Mouse (Mus musculus): ENCODE results near the gene Col4a3bp.
A peak's percentile ranks its signal among the peaks of the same experiment; 100 is the strongest.

Col4a3bp gene

DNA sequence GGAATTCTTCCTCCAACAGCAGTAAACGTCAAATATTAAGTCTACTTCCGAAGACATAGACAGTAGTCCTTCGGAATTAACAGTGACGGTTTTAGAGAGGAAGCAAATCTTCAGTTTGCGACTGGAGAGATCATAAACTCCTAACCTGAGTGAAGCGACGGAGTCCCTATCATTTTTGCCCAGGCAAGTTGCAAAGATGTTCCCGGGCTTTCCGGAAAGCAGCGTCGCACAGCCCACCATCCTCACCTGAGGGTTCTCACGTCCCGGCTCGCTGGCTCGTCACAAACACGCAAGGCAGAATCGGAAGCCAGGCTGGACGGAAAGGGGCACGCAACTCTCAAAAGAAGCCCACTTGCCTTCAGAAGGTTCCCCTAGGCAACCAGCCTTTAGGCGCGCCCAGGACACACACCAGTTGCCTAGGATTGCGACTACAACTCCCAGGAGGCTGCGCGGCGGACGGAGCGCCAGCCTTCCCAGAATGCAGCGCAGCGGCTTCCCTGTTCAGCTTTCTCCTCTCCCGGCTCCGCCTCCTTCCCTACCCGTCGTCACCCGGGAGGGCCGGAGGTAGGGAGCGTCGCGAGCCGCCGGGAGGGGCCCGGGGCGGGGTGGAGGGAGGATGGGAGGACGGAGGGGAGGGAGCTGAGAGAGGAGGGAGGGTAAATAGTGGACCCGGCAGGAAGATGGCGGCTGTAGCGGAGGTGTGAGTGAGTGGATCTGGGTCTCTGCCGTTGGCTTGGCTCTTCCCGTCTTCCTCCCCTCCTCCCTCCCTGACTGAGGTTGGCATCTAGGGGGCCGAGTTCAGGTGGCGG lies at the start of gene Col4a3bp, which contains the start of gene Polk:
Gene Col4a3bp (plus strand): TSS at position 538 of the 809 bp plus-strand sequence.
Gene Polk (minus strand): TSS at position 499 of the 809 bp plus-strand sequence.
- peak; percentile 98 for DNase-seq

DNA sequence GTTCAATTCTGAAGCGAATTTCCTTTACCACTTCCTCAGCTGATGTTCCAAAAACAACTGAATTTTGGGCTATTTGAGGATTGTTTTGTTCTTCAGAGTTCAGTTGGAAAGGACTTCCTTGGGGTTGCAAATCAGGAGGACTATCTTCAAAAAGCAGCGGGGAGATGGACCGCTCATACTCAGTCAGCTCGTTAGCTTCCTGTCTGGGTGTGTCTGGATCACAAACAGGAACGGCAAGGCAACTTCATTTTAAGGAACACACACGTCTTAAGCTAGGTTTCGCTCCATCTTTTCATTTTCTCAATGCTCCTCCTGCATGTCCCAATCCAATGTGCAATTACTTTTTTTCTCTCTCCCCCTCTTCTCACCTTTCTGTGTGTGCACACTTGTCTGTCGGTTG lies 45.8 kb upstream of the Col4a3bp start:
- peak in 1 of 2 experiments; percentile 9 for DNase-seq

- DNase-seq, result no peak
Measured at GRCm38 (mm10) chr13:96499891-96500290, 42.5 kb upstream of the Col4a3bp start.

GRCm38 (mm10) chr13:96505661-96506060 lies 36.8 kb upstream of the Col4a3bp start:
- DNase-seq, result no peak

GRCm38 (mm10) chr13:96506313-96506712 lies 36.1 kb upstream of the Col4a3bp start:
- no peak for DNase-seq

DNA sequence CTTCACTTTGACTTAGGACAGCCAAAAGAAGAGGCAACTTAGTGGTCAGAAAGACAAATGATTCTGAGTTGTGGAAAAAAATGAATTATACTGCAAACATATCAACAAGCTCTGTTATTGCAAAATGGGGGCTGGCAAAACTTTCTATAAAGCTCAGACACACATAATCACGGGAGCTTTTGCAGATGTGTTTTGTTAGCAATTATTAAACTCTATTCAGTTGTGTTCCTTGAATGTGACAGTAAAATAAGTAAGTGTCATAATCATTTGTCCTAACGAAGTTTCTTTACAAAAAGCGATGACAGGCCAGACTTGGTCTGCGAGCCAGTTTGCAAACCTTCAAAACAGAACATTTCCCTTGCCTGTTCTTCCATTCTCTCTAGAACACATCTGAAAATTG lies 34.9 kb upstream of the Col4a3bp start:
- DNase-seq, result no peak

- DNase-seq, result peak in 1 of 2 experiments; percentile 8
Measured at GRCm38 (mm10) chr13:96510635-96511034, 31.8 kb upstream of the Col4a3bp start.

DNA sequence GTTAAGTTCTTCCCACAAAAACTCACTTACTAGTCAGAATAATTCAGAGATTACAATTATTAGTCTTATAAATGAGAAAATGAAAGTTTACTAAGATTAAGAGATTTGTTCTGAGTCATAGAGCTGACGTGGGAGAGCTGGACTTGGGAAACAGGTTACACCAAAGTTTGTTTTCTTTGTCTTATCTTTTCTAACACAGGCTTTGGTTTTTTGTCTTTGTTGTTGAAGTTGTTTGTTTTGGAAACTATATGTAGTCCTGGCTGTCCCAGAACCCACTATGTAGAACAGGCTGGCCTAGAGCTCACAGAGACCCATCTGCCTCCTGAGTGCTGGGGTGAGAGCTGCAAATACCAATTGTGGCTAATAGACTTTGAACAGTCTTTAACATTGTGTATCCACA lies 31.2 kb upstream of the Col4a3bp start:
- no peak for DNase-seq

GRCm38 (mm10) chr13:96511893-96512292 lies 30.5 kb upstream of the Col4a3bp start:
- peak in 1 of 2 experiments; percentile 14 for DNase-seq

- no peak for DNase-seq
Measured at GRCm38 (mm10) chr13:96514154-96514942, 28.1 kb upstream of the Col4a3bp start.

DNA sequence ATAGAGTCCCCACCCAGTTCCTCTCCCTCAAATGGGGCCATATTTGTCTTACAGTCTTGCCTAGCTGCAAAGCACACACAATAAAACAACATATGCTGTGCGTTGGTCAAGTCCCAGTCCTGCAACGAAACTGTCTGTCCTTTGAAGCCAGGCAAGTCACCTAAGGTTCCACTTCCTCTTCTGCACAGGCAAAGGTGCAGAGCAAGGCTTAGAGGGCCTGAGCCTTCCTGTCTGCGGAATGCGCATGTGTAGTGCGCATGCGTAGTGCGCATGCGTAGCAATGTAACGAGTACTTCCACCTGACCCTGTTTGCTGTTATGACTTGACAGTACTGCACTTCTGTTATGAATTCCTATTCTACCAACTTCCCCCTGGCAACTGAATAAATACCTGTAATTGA lies 26.2 kb upstream of the Col4a3bp start:
- no peak for DNase-seq

DNA sequence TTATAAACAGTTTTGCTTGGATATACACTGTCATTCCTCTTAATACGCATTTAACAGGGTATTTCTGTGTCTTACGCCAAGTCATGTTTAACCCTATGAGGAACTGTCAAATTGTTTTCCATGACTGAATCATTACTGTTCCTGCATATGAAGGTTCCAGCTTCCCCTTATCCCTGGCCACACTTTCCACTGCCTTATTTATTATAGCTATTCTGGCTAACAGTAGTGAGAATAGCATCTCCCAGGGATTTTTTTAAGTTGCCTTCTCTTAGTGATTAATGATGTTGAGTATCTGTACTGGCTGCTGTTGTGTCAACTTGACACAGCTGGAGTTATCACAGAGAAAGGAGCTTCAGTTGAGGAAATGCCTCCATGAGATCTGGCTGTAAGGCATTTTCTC lies 25.1 kb upstream of the Col4a3bp start:
- DNase-seq, result no peak

- no peak for DNase-seq
Measured at GRCm38 (mm10) chr13:96521294-96521693, 21.1 kb upstream of the Col4a3bp start.

DNA sequence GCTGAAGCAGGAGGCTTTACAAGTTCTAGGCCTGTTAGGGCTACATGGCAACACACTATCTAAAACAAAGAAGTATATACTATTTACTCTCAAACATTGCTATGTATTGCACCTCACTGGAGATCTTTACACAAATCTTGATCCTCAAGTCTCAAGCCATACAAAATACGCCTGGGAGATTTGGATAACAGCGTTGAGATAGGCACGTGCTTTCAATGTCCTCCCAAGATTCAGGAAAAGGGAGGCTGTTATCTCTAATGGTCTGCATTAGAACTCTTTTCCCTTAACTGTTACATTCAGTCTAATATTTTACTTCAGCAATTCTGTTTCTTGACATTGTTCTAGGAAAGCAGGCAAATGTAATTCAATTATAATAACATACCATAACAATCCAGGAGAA lies 15.4 kb upstream of the Col4a3bp start:
- no peak for DNase-seq

DNA sequence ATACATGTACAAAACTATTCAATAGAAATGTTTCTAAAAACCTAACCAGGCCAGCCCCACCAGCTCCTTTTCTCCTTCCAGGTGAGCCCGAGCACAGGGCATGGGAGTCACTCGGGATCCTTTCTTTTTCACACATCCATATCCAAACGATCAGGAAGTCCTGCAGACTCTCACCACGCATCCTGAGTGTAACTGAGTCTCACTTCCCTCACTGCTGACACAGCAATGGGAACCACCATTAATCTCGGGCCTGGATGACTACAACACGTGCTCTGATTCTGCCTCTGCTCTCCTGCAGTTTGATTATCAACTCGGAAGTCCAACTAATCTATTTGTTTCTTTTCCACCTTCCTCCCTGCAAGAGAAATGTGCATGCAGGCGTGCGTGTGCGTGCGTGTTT lies 14.6 kb upstream of the Col4a3bp start:
- no peak for DNase-seq

- DNase-seq, result peak; percentile 38 to 58
Measured at GRCm38 (mm10) chr13:96528776-96529175, 13.6 kb upstream of the Col4a3bp start.

- DNase-seq, result no peak
Measured at GRCm38 (mm10) chr13:96529542-96529941, 12.9 kb upstream of the Col4a3bp start.

DNA sequence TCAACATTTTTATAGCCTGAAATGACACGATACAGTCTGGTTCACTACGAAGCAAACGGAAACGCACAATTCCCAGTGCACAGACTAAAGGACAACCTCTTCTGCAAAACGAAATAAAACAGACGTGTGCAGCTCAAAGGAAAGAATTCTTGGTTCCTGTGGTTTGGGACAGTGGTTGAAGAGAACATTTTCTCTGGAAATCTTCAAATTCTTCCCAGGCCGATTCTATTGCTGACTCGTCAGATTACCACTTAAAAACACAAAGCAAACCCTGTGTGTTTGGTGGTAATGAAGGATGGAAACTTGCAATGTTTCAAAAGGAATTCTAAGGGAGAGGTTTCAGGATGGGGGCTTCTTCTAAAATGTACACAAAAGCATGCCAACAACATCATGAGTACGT lies 12.4 kb upstream of the Col4a3bp start:
- no peak for DNase-seq

DNA sequence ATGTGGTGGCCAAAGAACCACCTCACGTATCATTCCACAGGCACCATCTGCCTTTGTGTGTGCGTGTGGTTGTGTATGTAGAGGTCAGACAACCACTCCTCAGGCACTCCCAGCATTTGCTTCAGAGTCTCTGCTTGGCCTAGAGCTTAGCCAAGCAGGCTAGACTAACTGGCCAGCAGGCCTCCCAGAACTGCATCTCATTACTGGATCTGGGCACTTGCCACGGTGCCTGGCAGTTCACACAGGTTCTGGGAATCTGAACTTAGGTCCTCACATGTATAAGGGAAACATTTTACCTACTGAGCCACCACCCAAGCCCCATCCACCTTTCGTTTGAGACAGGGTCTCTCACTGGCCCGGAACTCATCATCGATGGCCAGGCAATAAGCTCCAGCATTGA lies 10.2 kb upstream of the Col4a3bp start:
- peak; percentile 39 to 50 for DNase-seq

GRCm38 (mm10) chr13:96533742-96534141 lies 8.7 kb upstream of the Col4a3bp start:
- DNase-seq, result no peak

GRCm38 (mm10) chr13:96536821-96537572 lies 5.4 kb upstream of the Col4a3bp start:
- DNase-seq, result no peak

DNA sequence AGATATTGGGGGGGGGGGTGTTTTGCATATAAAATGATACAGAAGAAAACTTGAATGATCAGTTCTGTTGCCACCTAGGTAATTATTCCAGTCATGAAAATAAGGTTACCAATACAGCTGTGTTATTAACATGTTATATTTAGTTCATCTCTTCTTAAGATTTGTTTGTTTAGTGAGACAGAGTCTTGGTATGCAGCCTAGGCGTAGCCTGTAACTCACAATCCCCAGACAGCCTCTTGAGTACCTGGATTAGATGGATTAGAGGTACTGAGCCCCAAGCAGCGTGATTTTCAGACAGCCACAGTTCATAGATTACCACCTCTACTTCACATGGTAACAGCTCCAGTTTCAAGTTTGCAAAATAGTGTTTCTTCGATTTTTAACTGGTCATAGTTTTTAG lies 4.3 kb upstream of the Col4a3bp start:
- DNase-seq, result no peak

- no peak for DNase-seq
Measured at GRCm38 (mm10) chr13:96541381-96541780, 1.0 kb upstream of the Col4a3bp start.
